In genomic region chr5:91147001-91147400, GRCm38 (mm10) we compare ENCODE assay signal across 37 mouse cellular contexts. TPM values are rescaled to one million over a fixed set of nuclear protein-coding genes. Genes with fewer than 3 reads are reported as not detected.
"Had no signal": no experiment of that assay in that cellular context is flagged by ENCODE, and none has a peak within 500 bp of the region (broad histone marks: within the 10 kb centered on the region; RNA-seq: fewer than 3 reads in every experiment).

No protein-coding gene starts in this region.

- DNase-seq: left cerebral cortex, postnatal 4 days; liver; liver, embryonic 13.5 days; liver, postnatal 0 days; lung, adult 18-20 months; lung, adult 2 months; lung, embryonic 14.5 days; lung, postnatal 10 days; lung, postnatal 14 days; lung, postnatal 36 days; lung, postnatal 4 days; midbrain, embryonic 14.5 days had no signal

- ATAC-seq: liver, postnatal 0 days; lung, postnatal 0 days; midbrain, embryonic 13.5 days; midbrain, embryonic 15.5 days; midbrain, embryonic 16.5 days had no signal

- H3K4me3 ChIP-seq: left cerebral cortex, adult 2 months; limb, embryonic 10.5 days; limb, embryonic 12.5 days; limb, embryonic 13.5 days; limb, embryonic 15.5 days; liver, embryonic 13.5 days; liver, embryonic 15.5 days; lung, embryonic 15.5 days; megakaryocyte, embryonic 14.5 days; midbrain, embryonic 10.5 days; midbrain, embryonic 12.5 days; midbrain, embryonic 13.5 days; midbrain, embryonic 15.5 days; myocyte had no signal

- H3K9me3 ChIP-seq: limb, embryonic 10.5 days; limb, embryonic 15.5 days; liver, embryonic 13.5 days; liver, embryonic 15.5 days; lung, embryonic 15.5 days; megakaryocyte, embryonic 14.5 days had no signal

- H3K36me3 ChIP-seq: limb, embryonic 10.5 days; limb, embryonic 12.5 days; limb, embryonic 13.5 days; limb, embryonic 15.5 days; liver, embryonic 13.5 days; liver, embryonic 15.5 days; lung, embryonic 15.5 days; midbrain, embryonic 10.5 days; midbrain, embryonic 12.5 days; midbrain, embryonic 13.5 days; midbrain, embryonic 15.5 days had no signal

- H3K27ac ChIP-seq: left cerebral cortex, adult 2 months; limb, embryonic 10.5 days; limb, embryonic 12.5 days; limb, embryonic 13.5 days; limb, embryonic 15.5 days; liver, embryonic 13.5 days; liver, embryonic 14.5 days; liver, embryonic 15.5 days; lung, embryonic 15.5 days; macrophage; midbrain, embryonic 10.5 days; midbrain, embryonic 12.5 days; midbrain, embryonic 13.5 days; midbrain, embryonic 15.5 days had no signal

- H3K4me2 ChIP-seq: limb, embryonic 12.5 days; limb, embryonic 13.5 days; limb, embryonic 15.5 days; liver, embryonic 11.5 days; liver, embryonic 13.5 days; liver, embryonic 15.5 days; lung, embryonic 14.5 days; lung, embryonic 15.5 days; midbrain, embryonic 11.5 days; midbrain, embryonic 12.5 days; midbrain, embryonic 13.5 days; midbrain, embryonic 15.5 days had no signal

- H3K4me1 ChIP-seq: limb, embryonic 10.5 days; limb, embryonic 12.5 days; limb, embryonic 13.5 days; limb, embryonic 15.5 days; liver, embryonic 13.5 days; liver, embryonic 15.5 days; lung, embryonic 15.5 days; megakaryocyte, embryonic 14.5 days; midbrain, embryonic 10.5 days; midbrain, embryonic 12.5 days; midbrain, embryonic 13.5 days; midbrain, embryonic 15.5 days had no signal

- H3K9ac ChIP-seq: limb, embryonic 12.5 days; limb, embryonic 13.5 days; limb, embryonic 15.5 days; liver, embryonic 13.5 days; liver, embryonic 14.5 days; liver, embryonic 15.5 days; liver, postnatal 0 days; lung, embryonic 14.5 days; lung, embryonic 15.5 days; midbrain, embryonic 12.5 days; midbrain, embryonic 13.5 days; midbrain, embryonic 15.5 days had no signal

- H3K27me3 ChIP-seq: limb, embryonic 12.5 days; limb, embryonic 13.5 days; limb, embryonic 15.5 days; liver, embryonic 13.5 days; lung, embryonic 15.5 days; midbrain, embryonic 12.5 days; midbrain, embryonic 13.5 days; midbrain, embryonic 15.5 days had no signal

RNA-seq across cellular contexts. Expression of gene Areg, which starts 7.6 kb away (rescaled TPM):
- total RNA-seq: left cerebral cortex, adult 8-10 months; left cerebral cortex, postnatal 14 days; left cerebral cortex, postnatal 36 days; left cerebral cortex, postnatal 4 days; megakaryocyte progenitor cell, adult 5-6 weeks had no signal
- polyA plus RNA-seq: limb, embryonic 10.5 days; limb, embryonic 11.5 days; liver, embryonic 11.5 days; liver, embryonic 13.5 days; liver, embryonic 14.5 days; liver, embryonic 15.5 days; liver, embryonic 16.5 days; liver, postnatal 0 days; macrophage; midbrain, embryonic 10.5 days; midbrain, embryonic 11.5 days; midbrain, embryonic 12.5 days; midbrain, embryonic 13.5 days; midbrain, embryonic 14.5 days had no signal
